Mouse (Mus musculus): Measurements from ENCODE around the gene Klk7. TPM values are rescaled to one million over a fixed set of nuclear protein-coding genes. Genes with fewer than 3 reads are reported as not detected.
A peak's percentile ranks its signal among the peaks of the same experiment; 100 is the strongest.

Gene Klk7
- under 1 TPM; 0.19 to 0.20 TPM for total RNA-seq (2021)
- long read RNA-seq, experiment 1 = 0 reads
- long read RNA-seq, experiment 2 = 0 reads

- no peak for DNase-seq
- intact Hi-C loops (cut with DNase I) = no loop called here
These were observed at the start of gene Klk7 for GRCm38 (mm10) chr7:43810994-43811393. Gene Klk7 (plus strand): TSS chr7:43811294.

GRCm38 (mm10) chr7:43766484-43766883, 44.6 kb upstream of the Klk7 start:
- no peak for DNase-seq
- intact Hi-C loops (cut with DNase I) = no loop called here

- intact Hi-C loops (cut with DNase I) = no loop called here
- no peak for DNase-seq
These were observed 42.5 kb upstream of the Klk7 start, which contains the start of gene Klk12 for GRCm38 (mm10) chr7:43768597-43768996. Gene Klk12 (plus strand): TSS chr7:43768897.

- intact Hi-C loops (cut with DNase I) = no loop called here
- DNase-seq = no peak
These were observed 41.5 kb upstream of the Klk7 start for GRCm38 (mm10) chr7:43769636-43770035.

- no peak for DNase-seq
- intact Hi-C loops (cut with DNase I) = no loop called here
These were observed 40.4 kb upstream of the Klk7 start for GRCm38 (mm10) chr7:43770701-43771100.

GRCm38 (mm10) chr7:43771916-43772315, 39.2 kb upstream of the Klk7 start:
- no peak for DNase-seq

GRCm38 (mm10) chr7:43772901-43773300, 38.2 kb upstream of the Klk7 start:
- intact Hi-C loops (cut with DNase I) = no loop called here
- DNase-seq = no peak

More at GRCm38 (mm10) chr7:43771916-43772315, 39.2 kb upstream of the Klk7 start:
- intact Hi-C loops (cut with DNase I) = no loop called here

- intact Hi-C loops (cut with DNase I) = no loop called here
- no peak for DNase-seq
These were observed 36.7 kb upstream of the Klk7 start, which contains the start of gene Klk11 for GRCm38 (mm10) chr7:43774364-43774763. Gene Klk11 (plus strand): TSS chr7:43774604.

- no peak for DNase-seq
- intact Hi-C loops (cut with DNase I) = no loop called here
These were observed 36.3 kb upstream of the Klk7 start for GRCm38 (mm10) chr7:43774802-43775201.

GRCm38 (mm10) chr7:43775311-43776057, 35.6 kb upstream of the Klk7 start:
- intact Hi-C loops (cut with DNase I) = no loop called here
- DNase-seq = no peak

GRCm38 (mm10) chr7:43776506-43776905, 34.6 kb upstream of the Klk7 start:
- no peak for DNase-seq
- intact Hi-C loops (cut with DNase I) = no loop called here

- no peak for DNase-seq
- intact Hi-C loops (cut with DNase I) = no loop called here
These were observed 33.7 kb upstream of the Klk7 start for GRCm38 (mm10) chr7:43777423-43777822.

- intact Hi-C loops (cut with DNase I) = no loop called here
- DNase-seq = no peak
These were observed 32.7 kb upstream of the Klk7 start for GRCm38 (mm10) chr7:43778176-43778970.

- no peak for DNase-seq
- intact Hi-C loops (cut with DNase I) = no loop called here
These were observed 30.9 kb upstream of the Klk7 start for GRCm38 (mm10) chr7:43780241-43780640.

GRCm38 (mm10) chr7:43780746-43781145, 30.3 kb upstream of the Klk7 start, which contains the start of gene Klk10:
Gene Klk10 (plus strand): TSS chr7:43781035.
- intact Hi-C loops (cut with DNase I) = no loop called here
- DNase-seq = no peak

GRCm38 (mm10) chr7:43781541-43781940, 29.6 kb upstream of the Klk7 start:
- intact Hi-C loops (cut with DNase I) = no loop called here

GRCm38 (mm10) chr7:43782275-43783265, 28.5 kb upstream of the Klk7 start:
- intact Hi-C loops (cut with DNase I) = no loop called here

More at GRCm38 (mm10) chr7:43781541-43781940, 29.6 kb upstream of the Klk7 start:
- no peak for DNase-seq

GRCm38 (mm10) chr7:43785286-43785685, 25.8 kb upstream of the Klk7 start:
- intact Hi-C loops (cut with DNase I) = loop anchor here (1.0 to 5.0 kb wide), 2 partner anchors 104 to 107 kb away; no protein-coding TSS in a partner anchor
- DNase-seq = no peak

More at GRCm38 (mm10) chr7:43782275-43783265, 28.5 kb upstream of the Klk7 start:
- DNase-seq = peak; percentile 77 to 85

- no peak for DNase-seq
These were observed 23.0 kb upstream of the Klk7 start for GRCm38 (mm10) chr7:43788096-43788495.

GRCm38 (mm10) chr7:43789295-43789694, 21.8 kb upstream of the Klk7 start:
- intact Hi-C loops (cut with DNase I) = loop anchor here (5.0 kb wide), 1 partner anchor 103 kb away; no protein-coding TSS in a partner anchor
- DNase-seq = no peak

More at GRCm38 (mm10) chr7:43788096-43788495, 23.0 kb upstream of the Klk7 start:
- intact Hi-C loops (cut with DNase I) = loop anchor here (5.0 kb wide), 1 partner anchor 104 kb away; no protein-coding TSS in a partner anchor

Data from heart, postnatal 14 days (tissue).